Mouse (Mus musculus) MN1 (cell line): ENCODE measurements at regions not wholly inside any gene's neighbourhood (a gene's known extent, or its start where the extent isn't known, plus 50 kb on each side); places are given as distances from the start of the nearest gene placed in this dataset.
A peak's percentile ranks its signal among the peaks of the same experiment; 100 is the strongest.

Source experiments
- DNase-seq: peaks from one replicate; pipeline ENCODE4 v3.0.0-alpha.2; 2016; ENCODE audit warnings: low spot score

DNA sequence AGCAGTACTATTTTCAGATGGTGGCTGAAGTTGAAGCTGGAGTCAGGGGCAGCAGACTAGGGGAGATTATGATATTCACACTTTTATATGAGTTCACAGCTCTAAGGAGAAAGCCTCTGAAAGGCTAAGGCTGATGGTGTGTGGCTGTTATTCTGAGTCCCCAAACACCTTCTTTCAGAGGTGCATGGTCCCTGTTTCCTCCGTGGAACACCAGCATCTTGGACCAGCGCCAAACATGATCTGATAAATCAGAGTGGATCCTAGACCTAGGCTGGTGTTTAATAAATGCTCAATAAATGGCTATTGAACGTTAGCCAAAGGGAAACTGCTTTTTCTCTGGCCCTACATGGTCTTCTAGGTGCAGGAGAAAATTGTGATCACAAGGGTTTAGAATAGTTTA, 269.2 kb downstream of the Agtpbp1 start:
- no peak for DNase-seq

DNA sequence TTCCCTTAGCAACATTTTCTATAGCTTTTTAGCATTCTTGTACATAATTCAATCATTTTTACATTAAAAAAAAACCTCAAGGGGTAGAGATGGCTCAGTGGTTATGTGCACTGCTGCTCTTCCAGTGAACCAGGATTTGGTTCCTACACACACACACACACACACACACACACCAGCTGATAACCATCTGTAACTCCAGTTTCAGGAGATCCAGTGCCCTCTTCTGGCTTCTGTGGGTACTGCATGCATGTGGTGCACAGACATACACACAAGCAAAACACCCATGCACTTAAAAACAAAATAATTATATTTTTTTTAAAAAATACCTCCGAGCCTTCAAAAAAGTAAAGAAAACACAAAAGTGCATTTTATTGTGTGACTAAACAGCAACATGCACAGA, 270.6 kb downstream of the Agtpbp1 start:
- no peak for DNase-seq

DNA sequence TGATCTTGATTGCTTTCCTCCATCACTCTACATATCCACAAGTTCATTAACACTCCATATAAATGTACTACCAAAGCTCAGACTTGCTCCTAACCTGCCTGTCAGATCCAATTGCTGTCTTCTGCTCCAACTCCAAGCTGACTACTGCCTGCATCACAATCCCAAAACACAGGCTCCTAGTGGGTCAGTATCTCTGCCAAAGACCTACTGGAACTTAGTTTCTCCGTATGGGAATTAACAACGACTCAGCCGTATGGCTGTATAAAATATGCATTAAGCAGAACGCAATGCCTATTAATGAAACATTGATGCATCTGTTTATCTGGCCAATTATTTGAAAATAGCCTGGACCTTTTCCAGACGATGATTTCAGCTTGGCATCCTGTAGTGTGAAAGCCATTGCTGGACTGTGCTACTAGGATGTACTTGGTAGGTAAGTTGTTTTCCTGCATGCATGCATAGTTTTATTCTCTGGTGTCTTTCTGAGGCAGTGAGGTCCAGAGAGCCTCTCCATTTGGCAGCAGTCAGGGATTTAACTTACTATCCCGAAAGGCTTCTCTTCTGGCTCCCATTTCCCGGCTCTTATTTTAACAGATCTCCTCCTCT, 271.2 kb downstream of the Agtpbp1 start:
- no peak for DNase-seq

DNA sequence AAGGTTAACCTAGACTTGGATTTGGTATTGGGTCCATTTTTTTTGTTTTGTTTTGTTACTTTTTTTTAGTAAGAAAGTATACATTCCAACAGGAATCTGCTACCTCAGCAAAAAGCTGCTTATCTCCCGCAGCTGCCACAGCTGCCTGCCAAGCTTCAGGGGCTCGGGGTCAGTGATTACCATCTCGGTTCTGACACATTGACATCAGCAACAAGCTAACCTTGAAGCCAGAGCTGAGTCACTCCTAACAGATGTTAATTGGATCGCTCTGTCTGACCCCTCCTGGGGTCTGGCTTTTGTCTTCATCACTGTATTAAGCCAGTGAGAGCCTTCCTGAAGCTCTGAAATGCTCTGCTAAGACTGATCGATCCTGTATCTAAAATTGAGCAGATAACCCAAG, 292.1 kb downstream of the Agtpbp1 start:
- DNase-seq = peak; percentile 18

DNA sequence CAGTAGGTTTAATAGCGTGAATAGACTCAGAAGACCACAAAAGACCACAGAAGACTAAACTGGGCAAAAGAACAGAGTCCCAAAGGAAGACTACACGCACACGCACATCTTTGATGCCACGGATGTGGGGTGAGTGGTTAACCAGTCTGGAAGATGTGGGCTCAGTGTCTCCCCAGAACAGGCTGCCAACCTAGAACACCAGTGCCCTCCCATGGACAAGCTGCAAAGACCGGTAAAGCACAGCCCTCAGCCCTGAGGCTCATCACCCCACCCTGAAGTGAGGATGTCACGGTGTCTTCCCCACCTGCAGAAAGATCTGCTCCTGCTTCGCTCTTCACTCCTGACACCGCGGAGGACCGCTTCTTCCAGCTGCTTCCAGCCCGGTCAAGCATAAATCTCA, 295.9 kb downstream of the Agtpbp1 start:
- no peak for DNase-seq

- no peak for DNase-seq
These were observed 303.8 kb downstream of the Agtpbp1 start for GRCm38 (mm10) chr13:59281199-59281598.

GRCm38 (mm10) chr13:59279136-59279535, 305.9 kb downstream of the Agtpbp1 start:
- DNase-seq = peak; percentile 64

GRCm38 (mm10) chr13:59271661-59272060, 313.4 kb downstream of the Agtpbp1 start:
- no peak for DNase-seq

DNA sequence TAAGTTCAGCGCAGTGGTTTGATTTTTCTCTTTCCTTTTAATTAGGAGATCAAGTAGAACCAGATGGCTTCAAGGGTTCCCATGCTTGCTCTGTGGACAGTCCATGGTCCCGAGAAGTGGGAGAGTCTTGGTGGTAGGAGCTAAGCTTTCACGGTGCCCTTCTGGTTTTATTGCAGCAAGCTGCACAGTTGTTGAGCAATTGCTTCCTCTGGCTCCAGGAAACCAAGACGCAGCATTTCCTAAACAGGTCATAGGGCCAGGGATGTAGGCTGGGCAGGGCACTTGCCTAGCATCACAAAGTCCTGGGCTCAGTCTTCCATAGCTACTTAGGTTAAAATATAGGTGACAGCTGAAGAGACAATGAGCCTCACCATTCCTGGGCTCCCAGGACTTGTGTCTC, 318.2 kb downstream of the Agtpbp1 start:
- DNase-seq = no peak

GRCm38 (mm10) chr13:59264126-59264525, 320.9 kb downstream of the Agtpbp1 start:
- no peak for DNase-seq

- no peak for DNase-seq
These were observed 323.1 kb downstream of the Agtpbp1 start for GRCm38 (mm10) chr13:59261924-59262323.

DNA sequence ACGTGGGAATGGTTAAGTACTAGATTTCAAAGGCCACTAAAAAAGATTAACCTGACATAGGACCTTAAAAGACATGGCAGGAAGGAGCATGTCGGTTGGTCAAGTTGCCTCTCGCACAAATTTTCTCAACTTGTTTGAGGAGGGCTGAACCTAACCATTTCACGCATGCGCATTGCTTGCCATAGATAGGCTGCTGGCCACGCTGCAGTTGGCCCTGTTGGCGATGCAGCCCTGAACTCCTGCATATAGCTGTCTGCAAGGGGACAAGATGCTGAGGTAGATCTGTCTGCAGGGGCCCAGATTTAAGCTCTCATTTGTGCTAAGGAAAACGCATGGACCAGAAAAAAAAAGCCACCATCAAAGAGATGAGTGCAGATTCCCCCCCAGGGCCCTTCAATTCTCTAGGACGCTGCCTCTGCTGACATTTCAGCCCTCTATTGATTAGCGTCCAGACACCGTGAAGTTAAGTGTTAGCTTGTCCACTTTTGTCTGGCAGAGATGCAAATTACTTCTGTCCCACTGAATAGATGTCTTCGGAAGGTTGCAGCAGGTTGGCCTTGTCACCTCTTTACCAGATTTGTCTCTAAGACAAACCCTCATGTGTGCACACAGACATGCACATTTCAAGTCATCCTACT, 329.1 kb downstream of the Agtpbp1 start:
- no peak for DNase-seq

DNA sequence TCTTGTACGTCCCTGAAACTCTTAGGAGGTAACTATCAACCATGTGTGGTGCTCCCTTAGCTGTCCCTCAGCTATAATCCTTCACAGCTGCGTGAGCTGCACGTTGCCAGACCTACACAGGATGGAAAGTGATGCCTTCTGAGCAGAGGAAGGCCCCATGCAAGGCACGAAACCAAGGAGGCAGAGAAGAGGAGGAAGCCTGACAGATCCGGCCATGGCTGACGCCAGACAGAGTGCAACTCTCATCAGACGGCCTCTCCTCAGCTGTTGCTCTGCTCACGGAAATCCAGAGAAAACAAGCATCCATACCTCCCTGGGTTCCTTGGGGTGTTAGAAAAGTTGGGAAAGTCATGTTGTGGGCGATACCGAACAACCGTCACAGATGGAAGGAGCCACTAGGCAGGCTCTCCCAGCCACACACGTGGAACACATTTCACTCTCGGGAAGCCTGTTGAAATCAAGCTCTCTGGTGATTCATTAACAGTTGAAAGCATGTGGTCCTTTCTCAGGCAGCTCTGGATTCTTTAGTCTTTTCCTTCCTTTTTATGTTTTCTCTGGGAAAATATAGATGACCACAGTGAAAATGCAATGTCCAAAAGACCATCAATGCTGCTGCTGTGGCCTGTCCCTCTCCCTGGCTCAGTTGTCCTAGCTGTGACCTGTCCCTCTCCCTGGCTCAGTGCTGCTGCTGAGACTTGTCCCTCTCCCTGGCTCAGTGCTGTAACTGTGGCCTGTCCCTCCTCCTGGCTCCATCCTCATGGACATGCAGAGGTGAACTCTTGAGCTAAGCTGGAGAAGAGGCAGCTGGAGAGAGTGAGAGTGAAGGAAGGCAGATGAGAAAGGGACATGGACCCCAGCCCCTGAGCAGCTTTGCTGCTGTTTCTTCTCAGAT, 331.1 kb downstream of the Agtpbp1 start:
- no peak for DNase-seq

- no peak for DNase-seq
These were observed 333.6 kb downstream of the Agtpbp1 start for GRCm38 (mm10) chr13:59251252-59252006.

- no peak for DNase-seq
These were observed 336.6 kb downstream of the Agtpbp1 start for GRCm38 (mm10) chr13:59248411-59248810.

DNA sequence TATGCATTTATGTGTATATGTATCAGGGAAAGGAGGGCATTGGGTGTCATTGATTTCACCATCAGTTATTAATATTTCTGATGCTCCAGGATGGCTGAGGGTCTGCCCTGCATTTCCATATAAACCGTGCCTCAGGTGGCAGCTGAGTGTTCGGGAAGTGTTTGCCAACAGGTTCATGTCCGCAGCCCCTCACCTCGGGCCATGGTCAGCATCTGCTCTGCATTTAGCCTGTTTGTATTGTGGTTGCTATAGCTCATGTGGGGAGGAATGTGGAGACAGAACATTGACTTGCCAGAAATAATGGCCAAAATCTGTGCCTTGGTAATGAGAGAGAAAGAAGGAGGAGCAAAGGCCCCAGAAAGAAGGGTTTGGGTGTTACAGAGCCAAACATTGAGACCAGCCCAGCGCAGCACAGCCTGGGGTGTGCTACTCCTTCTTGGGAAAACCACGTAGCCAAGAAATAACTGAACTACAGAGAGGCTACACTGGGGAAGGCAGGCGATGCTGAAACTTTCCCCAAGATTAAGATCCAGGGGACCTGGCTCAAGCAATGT, 338.0 kb downstream of the Agtpbp1 start:
- DNase-seq = no peak

DNA sequence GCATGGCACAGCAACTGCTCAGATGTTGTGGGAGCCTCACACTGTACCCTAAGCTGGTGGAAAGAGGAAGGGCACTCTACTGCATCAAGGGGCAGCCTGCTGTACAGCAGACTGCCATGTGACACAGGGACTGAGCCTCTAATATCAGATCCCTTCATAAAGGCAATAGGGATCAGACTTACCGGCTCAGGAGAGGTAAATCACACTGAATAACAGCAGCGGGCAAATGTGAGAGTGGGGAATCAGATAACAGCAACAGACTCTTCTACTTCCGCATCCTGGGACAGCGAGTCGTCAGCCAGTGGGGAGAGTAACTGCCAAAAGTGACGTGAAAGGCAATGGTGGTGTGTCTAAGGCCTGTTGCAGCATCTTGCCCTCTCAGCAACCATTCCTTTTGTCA, 339.0 kb downstream of the Agtpbp1 start:
- no peak for DNase-seq

DNA sequence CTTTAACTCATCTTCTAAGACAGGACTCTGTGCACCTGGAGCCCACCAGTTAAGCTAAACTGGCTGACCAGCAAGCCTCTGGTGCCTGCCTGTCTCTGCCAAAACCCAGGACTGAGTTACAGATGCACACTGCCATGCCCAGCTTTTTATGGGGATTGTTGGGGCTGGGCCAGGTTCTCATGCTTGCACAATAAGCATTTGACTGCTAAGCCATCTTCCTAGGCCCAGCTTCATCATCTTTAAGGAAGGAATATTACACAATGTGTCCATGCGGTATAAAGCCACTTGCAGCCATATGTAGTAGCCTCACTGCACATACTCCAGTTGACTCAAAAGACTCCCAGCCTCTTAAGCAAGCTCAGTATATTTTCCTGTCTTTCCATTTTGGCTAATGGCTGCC, 340.4 kb downstream of the Agtpbp1 start:
- DNase-seq = no peak

DNA sequence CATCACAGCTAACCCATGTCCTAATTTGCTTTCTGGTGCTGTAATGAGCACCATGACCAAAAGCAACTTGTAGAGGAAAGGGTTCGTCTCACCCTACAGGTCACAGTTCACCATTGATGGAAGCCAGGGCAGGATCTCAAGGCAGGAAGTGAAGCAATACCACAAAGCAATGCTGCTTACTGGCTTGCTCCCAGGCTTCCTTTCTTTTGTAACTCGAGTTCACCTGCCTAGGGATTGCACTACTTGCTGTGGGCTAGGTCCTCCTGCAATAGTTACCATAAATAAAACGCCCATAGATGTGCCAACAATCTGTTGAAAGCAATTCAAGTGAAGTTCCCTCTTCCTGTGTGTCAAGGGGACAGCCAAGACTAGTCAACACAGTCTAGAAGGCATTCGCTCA, 342.4 kb downstream of the Agtpbp1 start:
- DNase-seq = no peak

- no peak for DNase-seq
These were observed 346.3 kb downstream of the Agtpbp1 start for GRCm38 (mm10) chr13:59238696-59239095.

DNA sequence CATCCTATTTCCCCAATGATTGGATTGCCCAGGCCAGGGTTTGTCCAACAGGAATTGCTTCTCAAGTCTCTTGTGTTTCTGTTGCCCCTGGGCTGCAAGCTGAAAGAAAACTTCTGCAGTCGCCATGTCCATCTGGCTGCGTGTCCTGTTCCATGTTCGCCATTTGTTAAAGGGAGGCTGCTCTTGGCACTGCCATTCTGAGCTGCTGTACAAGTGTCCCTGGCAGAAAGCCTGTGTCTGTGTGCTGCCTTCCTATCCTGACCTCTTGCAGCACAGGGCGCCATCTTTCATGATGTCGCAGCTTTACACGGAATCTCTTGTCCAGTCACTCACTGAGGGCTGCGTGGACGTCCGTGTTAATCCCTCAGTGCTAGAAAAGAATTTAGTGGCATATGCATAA, 349.2 kb downstream of the Agtpbp1 start:
- no peak for DNase-seq

DNA sequence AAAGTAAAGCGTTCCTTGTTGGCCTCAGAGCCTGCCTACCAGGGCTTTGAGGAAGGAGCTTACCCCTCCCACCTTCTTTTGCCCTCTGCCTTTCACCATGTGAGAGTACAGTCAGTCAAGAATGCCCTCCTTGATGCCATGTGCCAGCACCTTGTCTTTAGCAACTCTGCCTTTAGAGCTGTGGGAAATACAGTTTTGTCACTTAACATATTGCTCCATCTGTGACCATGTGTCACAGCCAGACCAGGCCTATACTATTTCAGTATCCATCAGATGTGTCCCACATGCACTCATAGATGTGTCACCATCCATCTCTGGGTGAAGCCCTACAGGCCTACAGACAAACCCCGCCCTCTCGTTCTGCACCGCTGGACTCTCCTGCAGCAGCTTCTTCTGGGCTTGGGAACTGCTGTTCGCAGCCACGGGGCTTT, 355.9 kb downstream of the Agtpbp1 start:
- DNase-seq = no peak
